Mouse (Mus musculus) C2C12 (cell line): ENCODE measurements around the gene Spsb2. TPM values are rescaled to one million over a fixed set of nuclear protein-coding genes. Genes with fewer than 3 reads are reported as not detected.
A peak's percentile ranks its signal among the peaks of the same experiment; 100 is the strongest.
"Not testable (repeated sequence)": the region's sequence is repeated elsewhere in the genome, so short reads cannot be mapped to it uniquely, and the experiment has no call there.

Source experiments
- H3K27me3 ChIP-seq: one replicate; pipeline ENCODE4 v1.6.1; 2011; ENCODE audit not compliant: control insufficient read depth, insufficient read depth, insufficient read length
- H3K36me3 ChIP-seq: one replicate; pipeline ENCODE4 v1.6.1; 2011; ENCODE audit not compliant: control insufficient read depth, insufficient read depth
- H3K4me3 ChIP-seq: one replicate; pipeline ENCODE4 v1.5.1; 2011; ENCODE audit warnings: mild to moderate bottlenecking, control low read depth; ENCODE audit not compliant: poor library complexity, insufficient read depth, severe bottlenecking
- H3K79me2 ChIP-seq: one replicate; pipeline ENCODE4 v1.6.1; 2011; ENCODE audit not compliant: control insufficient read depth, insufficient read depth
- H3K79me3 ChIP-seq: one replicate; pipeline ENCODE4 v1.6.1; 2011; ENCODE audit warnings: low read depth, control low read depth
- H3ac ChIP-seq: one replicate; pipeline ENCODE3; 2011; ENCODE audit warnings: low read depth; ENCODE audit not compliant: control insufficient read depth, insufficient read length
- CEBPB ChIP-seq: IDR thresholded peaks from one replicate; pipeline ENCODE4 v1.6.1; 2011; ENCODE audit warnings: low read depth, mild to moderate bottlenecking, control low read depth, moderate library complexity
- CTCF ChIP-seq: IDR thresholded peaks from one replicate; pipeline ENCODE4 v1.5.1; 2011; ENCODE audit not compliant: control insufficient read depth, insufficient read depth, insufficient read length
- FOSL1 ChIP-seq: IDR thresholded peaks from one replicate; pipeline ENCODE4 v1.8.0; 2011; ENCODE audit warnings: mild to moderate bottlenecking, low read length; ENCODE audit not compliant: poor library complexity, insufficient read depth, severe bottlenecking
- MAX ChIP-seq: IDR thresholded peaks from one replicate; pipeline ENCODE4 v1.6.1; 2011; ENCODE audit warnings: mild to moderate bottlenecking, control low read depth
- MYOD1 ChIP-seq: IDR thresholded peaks from one replicate; pipeline ENCODE4 v1.6.1; 2011; ENCODE audit warnings: low read depth; ENCODE audit not compliant: control insufficient read depth, insufficient read length
- MYOG ChIP-seq: IDR thresholded peaks from one replicate; pipeline ENCODE4 v1.6.1; 2011; ENCODE audit not compliant: control insufficient read depth, insufficient read length; ENCODE audit errors: extremely low read depth
- USF1 ChIP-seq: IDR thresholded peaks from one replicate; pipeline ENCODE4 v1.6.1; 2011; ENCODE audit warnings: low read depth, mild to moderate bottlenecking, control low read depth, moderate library complexity
- polyA plus RNA-seq: library from polyadenylated mRNA; unstranded; fragments of >200 nt; fragmentation: generic; extraction: Trizol; gene quantifications from one replicate; pipeline ENCODE4 v1.2.1, GENCODE M21; 2012; ENCODE audit warnings: missing spikeins

Gene Spsb2
- polyA plus RNA-seq, 1 experiment, result 24.8 TPM

- Histone ChIP-seq H3ac (no peak overlapping the region), H3K79me2 (peaks cover 28% of the 10 kb centered on the region), H3K4me3 (no peak overlapping the region), H3K79me3 (peaks cover 23% of the 10 kb centered on the region), H3K36me3 (peaks cover 32% of the 10 kb centered on the region), H3K27me3 (no peaks in the 10 kb centered on the region)
- TF ChIP-seq CTCF (no peak), CEBPB (no peak), MYOD1 (no peak), MAX (no peak), FOSL1 (no peak), USF1 (no peak), MYOG (no peak)
Measured at GRCm38 (mm10) chr6:124807986-124808357, 489 bp upstream of the Spsb2 start.

GRCm38 (mm10) chr6:124809052-124809774 is 752 bp downstream of the Spsb2 start:
- H3ac ChIP-seq, result peak overlapping the region; percentile 66

GRCm38 (mm10) chr6:124809775-124810538 is 1.5 kb downstream of the Spsb2 start:
- H3ac ChIP-seq, result peak overlapping the region; percentile 38
- H3K27me3 ChIP-seq, result no peaks in the 10 kb centered on the region
- H3K79me3 ChIP-seq, result peaks cover 31% of the 10 kb centered on the region
- peaks cover 34% of the 10 kb centered on the region for H3K36me3 ChIP-seq
- H3K79me2 ChIP-seq, result peaks cover 38% of the 10 kb centered on the region
- TF ChIP-seq CEBPB (no peak), USF1 (no peak), MAX (no peak), MYOG (no peak), MYOD1 (no peak), CTCF (no peak), FOSL1 (no peak)
- H3K4me3 ChIP-seq, result peak overlapping the region; percentile 49

More at GRCm38 (mm10) chr6:124809052-124809774, 752 bp downstream of the Spsb2 start:
- peaks cover 32% of the 10 kb centered on the region for H3K36me3 ChIP-seq
- peaks cover 38% of the 10 kb centered on the region for H3K79me2 ChIP-seq
- TF ChIP-seq USF1, result no peak
- TF ChIP-seq MAX, result peak; percentile 35
- no peak for TF ChIP-seq FOSL1
- peak; percentile 95 for TF ChIP-seq CTCF
- no peak for TF ChIP-seq MYOG
- no peak for TF ChIP-seq CEBPB
- no peak for TF ChIP-seq MYOD1
- H3K4me3 ChIP-seq, result peak overlapping the region; percentile 49
- peaks cover 31% of the 10 kb centered on the region for H3K79me3 ChIP-seq
- no peaks in the 10 kb centered on the region for H3K27me3 ChIP-seq

- not testable (repeated sequence) for H3ac ChIP-seq, H3K4me3 ChIP-seq, H3K27me3 ChIP-seq
- Histone ChIP-seq H3K79me2 (peaks cover 38% of the 10 kb centered on the region), H3K79me3 (peaks cover 31% of the 10 kb centered on the region), H3K36me3 (peaks cover 42% of the 10 kb centered on the region)
Measured at GRCm38 (mm10) chr6:124810566-124811402, 2.3 kb downstream of the Spsb2 start.

GRCm38 (mm10) chr6:124811403-124811665 is 2.9 kb downstream of the Spsb2 start:
- H3ac ChIP-seq, result no peak overlapping the region
- H3K4me3 ChIP-seq, result no peak overlapping the region
- no peaks in the 10 kb centered on the region for H3K27me3 ChIP-seq
- peaks cover 46% of the 10 kb centered on the region for H3K36me3 ChIP-seq
- H3K79me2 ChIP-seq, result peaks cover 38% of the 10 kb centered on the region
- H3K79me3 ChIP-seq, result peaks cover 31% of the 10 kb centered on the region
- no peak for TF ChIP-seq CTCF
- no peak for TF ChIP-seq CEBPB
- TF ChIP-seq MYOD1, result no peak
- no peak for TF ChIP-seq MYOG
- no peak for TF ChIP-seq FOSL1
- TF ChIP-seq MAX, result no peak
